Mouse (Mus musculus): ENCODE measurements around the gene Disp1. TPM values are rescaled to one million over a fixed set of nuclear protein-coding genes. Genes with fewer than 3 reads are reported as not detected.
A peak's percentile ranks its signal among the peaks of the same experiment; 100 is the strongest.

The Disp1 gene
- polyA plus RNA-seq, 1 experiment from 2014 or later, result 8.2 TPM

DNA sequence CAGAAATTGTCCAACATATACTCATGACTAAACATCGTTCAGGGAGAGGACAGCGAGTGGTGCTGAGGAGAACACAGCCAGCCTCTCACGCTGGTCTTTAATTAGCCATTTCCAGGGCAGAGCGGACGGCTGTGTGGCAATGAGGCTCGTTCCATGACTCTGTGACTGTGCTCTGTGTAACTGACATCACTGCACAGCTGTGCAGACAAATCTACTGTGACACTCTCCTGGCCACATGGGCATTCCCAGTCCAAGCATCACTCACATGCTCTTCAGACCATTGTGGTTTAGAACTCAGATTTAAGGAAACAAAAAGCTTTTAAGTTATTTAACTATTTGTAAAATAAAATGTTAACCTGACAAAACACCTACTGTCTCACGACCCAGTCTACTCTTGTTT is 62.1 kb downstream of the Disp1 start:
- H3K9ac ChIP-seq, result no peak overlapping the region
- H3K4me1 ChIP-seq, result no peaks in the 10 kb centered on the region
- 0 out of 2 replicates have a peak, but pooled peaks cover 4% of the 10 kb centered on the region for H3K36me3 ChIP-seq (ENCODE audit: poor library complexity, severe bottlenecking)
- no peak overlapping the region for H3K4me2 ChIP-seq
- H3K4me3 ChIP-seq, result no peak overlapping the region
- 67% methylated on average over 7 of the region's 7 CpGs for WGBS
- H3K27ac ChIP-seq, result no peak overlapping the region
- no peaks in the 10 kb centered on the region for H3K27me3 ChIP-seq
- H3K9me3 ChIP-seq (replicated peaks), result no peaks in the 10 kb centered on the region
- no peak for ATAC-seq

DNA sequence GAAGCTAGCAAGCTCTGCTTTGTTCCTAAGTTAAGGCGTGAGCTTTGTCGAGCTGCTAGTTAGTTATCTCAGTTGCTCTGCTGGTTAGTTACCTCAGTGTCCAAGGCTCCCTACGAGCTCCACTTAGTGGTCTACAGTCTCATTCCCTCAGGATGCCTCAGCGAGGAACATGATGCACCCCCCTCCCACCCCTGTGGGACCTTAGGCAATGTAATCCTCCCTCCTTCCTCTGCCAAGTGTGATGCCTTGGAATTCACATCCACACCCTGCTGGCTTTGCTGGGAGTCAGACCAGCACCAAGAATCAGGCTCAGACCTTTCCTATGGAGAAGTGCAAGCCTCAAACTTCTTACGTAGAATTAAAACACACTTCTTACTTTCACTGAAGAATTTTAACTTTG is 65.7 kb downstream of the Disp1 start:
- Histone ChIP-seq H3K4me2 (no peak overlapping the region), H3K9me3 (replicated peaks) (no peaks in the 10 kb centered on the region), H3K27me3 (no peaks in the 10 kb centered on the region), H3K36me3 (ENCODE audit: poor library complexity, severe bottlenecking) (0 out of 2 replicates have a peak, but pooled peaks cover 4% of the 10 kb centered on the region), H3K9ac (no peak overlapping the region), H3K27ac (no peak overlapping the region), H3K4me1 (peaks cover under 1% of the 10 kb centered on the region), H3K4me3 (no peak overlapping the region)
- 73% methylated on average over 5 of the region's 5 CpGs for WGBS
- no peak for ATAC-seq

DNA sequence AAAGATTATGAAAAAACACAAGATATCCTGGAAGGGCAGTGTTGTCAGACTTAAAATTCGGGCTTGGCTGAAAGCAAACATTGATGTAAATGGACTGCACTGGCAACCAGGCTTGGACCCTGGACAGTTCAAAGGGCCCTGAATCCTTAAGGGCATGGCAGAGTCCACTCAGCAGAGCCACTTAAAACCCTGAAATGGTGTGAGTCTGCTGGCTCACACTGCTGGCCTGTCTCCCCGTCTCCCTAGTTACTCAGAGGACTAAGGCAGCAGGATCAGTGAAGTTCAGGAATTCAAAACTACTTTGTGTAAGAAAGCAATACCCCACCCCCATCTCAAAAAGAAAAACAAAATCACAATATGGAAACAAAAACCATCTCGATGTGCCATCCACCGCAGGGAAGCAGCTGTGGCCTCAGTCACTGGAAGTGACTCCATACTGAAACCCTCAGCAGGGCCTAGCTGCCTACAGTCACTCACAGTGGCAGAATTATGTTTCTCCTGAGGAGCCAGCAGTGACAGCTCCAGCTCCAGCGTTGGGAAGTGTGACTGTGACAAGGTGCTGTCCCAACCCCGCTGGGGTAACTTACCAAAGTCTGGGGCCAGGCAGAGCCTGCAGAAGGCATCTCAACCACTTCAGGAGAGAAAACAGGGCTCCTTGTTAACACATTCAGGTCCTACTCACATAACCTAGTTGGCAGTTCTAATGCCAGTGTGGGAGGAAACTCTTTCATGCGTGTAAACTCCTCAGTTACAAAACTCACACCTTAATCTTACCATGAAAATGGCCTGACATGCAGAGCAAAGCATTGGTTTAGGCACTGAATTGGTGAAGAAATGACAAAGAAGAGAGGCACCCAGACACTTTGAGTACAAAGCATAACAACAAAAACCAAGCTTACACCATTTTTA is 66.8 kb downstream of the Disp1 start:
- Histone ChIP-seq H3K4me2 (no peak overlapping the region), H3K4me3 (no peak overlapping the region), H3K36me3 (ENCODE audit: poor library complexity, severe bottlenecking) (0 out of 2 replicates have a peak, but pooled peaks cover 4% of the 10 kb centered on the region), H3K27me3 (no peaks in the 10 kb centered on the region), H3K9me3 (replicated peaks) (no peaks in the 10 kb centered on the region), H3K27ac (no peak overlapping the region), H3K4me1 (peaks cover 11% of the 10 kb centered on the region), H3K9ac (no peak overlapping the region)
- 61% methylated on average over 7 of the region's 7 CpGs for whole genome bisulfite sequencing
- no peak for ATAC-seq

DNA sequence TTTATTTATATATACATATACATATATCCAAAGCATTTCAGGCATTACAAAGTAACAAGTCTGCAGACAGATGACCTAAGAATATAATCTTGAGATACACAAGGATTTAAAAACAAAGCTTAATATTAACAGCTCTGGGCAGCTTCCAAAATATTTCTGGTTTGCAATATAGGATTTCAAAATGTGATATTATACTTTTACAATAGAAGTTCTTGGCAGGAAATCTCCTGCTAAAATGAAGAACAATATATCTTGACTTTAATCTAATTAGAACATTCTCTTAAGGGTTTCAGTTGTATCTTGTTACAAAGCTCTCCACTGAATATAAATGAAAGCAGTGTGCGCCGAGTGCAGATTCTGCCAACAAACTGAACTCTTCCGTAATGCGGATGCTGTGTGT is 68.0 kb downstream of the Disp1 start:
- H3K36me3 ChIP-seq (ENCODE audit: poor library complexity, severe bottlenecking), result 0 out of 2 replicates have a peak, but pooled peaks cover 4% of the 10 kb centered on the region
- no peak overlapping the region for H3K4me3 ChIP-seq
- H3K4me2 ChIP-seq, result no peak overlapping the region
- H3K9ac ChIP-seq, result no peak overlapping the region
- H3K4me1 ChIP-seq, result peaks cover 13% of the 10 kb centered on the region
- H3K9me3 ChIP-seq (replicated peaks), result no peaks in the 10 kb centered on the region
- 96% methylated on average over 4 of the region's 4 CpGs for WGBS
- no peak overlapping the region for H3K27ac ChIP-seq
- H3K27me3 ChIP-seq, result no peaks in the 10 kb centered on the region
- no peak for ATAC-seq

DNA sequence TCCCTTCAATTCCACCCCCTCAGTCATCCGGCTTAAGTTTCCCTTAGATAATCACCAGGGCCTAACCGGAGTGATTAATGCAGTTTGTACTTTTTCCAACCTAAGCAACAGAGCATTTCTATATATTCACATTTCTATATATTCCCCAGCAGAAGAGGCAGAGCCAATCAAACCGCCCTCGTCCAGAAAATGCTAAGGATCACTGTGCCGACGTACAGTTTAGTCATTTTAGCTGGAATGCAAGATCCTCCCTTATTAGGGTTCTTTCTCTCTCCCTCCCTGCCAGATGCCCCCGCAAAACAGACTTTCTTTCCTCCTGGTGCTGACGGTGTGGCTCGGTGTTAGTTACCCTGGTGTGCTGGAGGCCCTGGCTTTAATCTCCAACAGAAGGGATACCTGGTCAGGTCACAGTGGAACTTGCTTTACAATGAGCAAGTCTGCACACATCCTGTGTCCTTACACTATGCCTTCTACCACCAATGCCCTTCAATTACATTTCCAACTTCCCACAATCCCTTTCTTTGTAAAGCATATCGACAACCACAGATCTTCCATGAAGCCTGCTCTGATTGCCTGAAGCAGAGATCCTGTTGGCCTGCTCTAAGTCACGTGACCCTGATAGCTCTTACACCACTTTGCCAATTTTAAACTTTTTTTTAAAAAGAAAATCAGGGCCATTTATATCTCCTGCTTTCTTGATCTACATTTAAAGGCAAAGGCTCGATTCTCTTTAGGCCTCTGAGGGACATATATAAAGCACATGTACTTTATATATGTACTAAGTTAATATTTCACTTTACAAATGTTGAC is 69.6 kb downstream of the Disp1 start:
- H3K36me3 ChIP-seq (ENCODE audit: poor library complexity, severe bottlenecking), result no peaks in the 10 kb centered on the region
- H3K27me3 ChIP-seq, result no peaks in the 10 kb centered on the region
- H3K9ac ChIP-seq, result no peak overlapping the region
- ATAC-seq, result no peak
- no peaks in the 10 kb centered on the region for H3K9me3 ChIP-seq (replicated peaks)
- 88% methylated on average over 12 of the region's 12 CpGs for WGBS
- no peak overlapping the region for H3K4me3 ChIP-seq
- H3K4me2 ChIP-seq, result no peak overlapping the region
- H3K27ac ChIP-seq, result no peak overlapping the region
- peaks cover 24% of the 10 kb centered on the region for H3K4me1 ChIP-seq

DNA sequence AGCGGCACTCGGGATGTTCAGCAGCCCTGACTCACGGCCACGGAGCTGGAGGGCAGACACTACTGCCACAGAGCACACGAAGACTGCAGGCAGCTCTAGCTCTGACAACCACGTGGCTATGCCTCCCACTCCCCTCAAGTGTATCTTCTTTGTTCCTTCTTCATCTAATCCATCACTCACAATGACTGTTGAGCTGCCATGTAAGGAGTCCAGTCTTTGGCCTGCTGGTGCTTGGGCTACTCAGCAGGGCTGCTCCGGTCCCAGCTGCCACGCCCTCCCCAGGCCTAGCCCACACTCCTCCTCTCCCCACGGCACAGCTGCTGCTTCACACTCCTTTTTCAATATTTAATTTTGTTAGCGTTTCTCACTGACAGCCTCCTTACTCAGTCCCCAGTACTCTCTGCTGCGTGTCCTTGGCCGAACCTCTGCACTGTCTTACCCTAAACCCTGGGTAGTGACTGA is 70.9 kb downstream of the Disp1 start:
- H3K9ac ChIP-seq, result no peak overlapping the region
- no peak overlapping the region for H3K27ac ChIP-seq
- no peak overlapping the region for H3K4me2 ChIP-seq
- no peaks in the 10 kb centered on the region for H3K27me3 ChIP-seq
- peaks cover 25% of the 10 kb centered on the region for H3K4me1 ChIP-seq
- H3K36me3 ChIP-seq (ENCODE audit: poor library complexity, severe bottlenecking), result no peaks in the 10 kb centered on the region
- no peak overlapping the region for H3K4me3 ChIP-seq
- peak; percentile 57; the same call in 1 of the 2 replicates for ATAC-seq
- no peaks in the 10 kb centered on the region for H3K9me3 ChIP-seq (replicated peaks)
- 51% methylated on average over 12 of the region's 12 CpGs for WGBS

DNA sequence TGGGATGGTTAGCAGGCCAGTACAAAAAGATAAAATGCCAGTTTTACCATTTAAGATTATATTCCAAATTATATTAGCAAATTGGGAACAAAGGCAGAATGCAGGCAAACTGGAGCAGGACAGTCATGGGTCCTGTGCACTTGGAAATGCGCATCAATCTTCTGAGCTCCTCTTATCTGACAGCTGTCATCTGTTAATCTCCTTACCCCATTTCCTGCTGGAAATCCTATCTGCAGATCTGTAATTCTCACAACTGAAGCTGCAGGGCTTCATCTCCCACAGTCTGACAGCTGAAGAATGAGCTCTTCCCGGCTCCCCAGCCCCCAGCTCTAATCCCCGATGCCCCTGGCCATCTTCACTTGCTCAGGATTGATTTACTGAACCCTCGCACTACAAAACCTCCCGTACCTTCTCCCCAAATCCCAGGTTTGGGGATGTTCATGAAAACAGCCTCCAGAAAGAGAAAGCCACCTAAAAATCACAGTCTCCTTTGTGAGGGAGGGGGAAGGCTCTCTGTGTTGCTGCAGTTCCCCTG is 71.7 kb downstream of the Disp1 start:
- WGBS, result 58% methylated on average over 5 of the region's 5 CpGs

DNA sequence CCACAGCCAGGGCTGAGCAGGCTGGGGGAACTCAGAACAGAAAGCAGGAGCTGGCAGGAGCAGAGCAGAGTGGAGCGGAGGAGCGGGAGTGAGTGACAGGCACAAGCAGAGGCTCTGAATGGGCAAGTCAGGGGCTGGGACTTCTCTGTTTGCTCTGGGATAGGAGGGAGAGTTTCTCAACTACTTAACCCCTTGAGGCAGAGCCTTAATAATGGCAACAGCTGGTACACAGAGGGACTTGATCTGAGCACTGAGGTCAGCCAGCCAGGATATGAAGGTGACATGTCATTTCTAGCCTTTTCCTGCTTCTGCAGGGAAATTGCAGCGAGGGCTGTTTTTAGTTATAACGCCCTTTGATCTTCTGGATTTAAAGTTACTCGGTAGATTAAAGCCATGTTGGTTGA is 73.9 kb downstream of the Disp1 start:
- 27% methylated on average over 5 of the region's 5 CpGs for WGBS
- no peak overlapping the region for H3K27ac ChIP-seq
- no peak overlapping the region for H3K4me2 ChIP-seq
- no peaks in the 10 kb centered on the region for H3K36me3 ChIP-seq (ENCODE audit: poor library complexity, severe bottlenecking)
- H3K27me3 ChIP-seq, result no peaks in the 10 kb centered on the region
- 0 out of 2 replicates have a peak overlapping the region, but pooled peaks have one; percentile 22 for H3K9ac ChIP-seq
- peaks cover 32% of the 10 kb centered on the region for H3K4me1 ChIP-seq
- ATAC-seq, result peak; percentile 88
- no peaks in the 10 kb centered on the region for H3K9me3 ChIP-seq (replicated peaks)
- H3K4me3 ChIP-seq, result no peak overlapping the region

More for the DNA sequence above, 71.7 kb downstream of the Disp1 start:
- ATAC-seq, result no peak
- Histone ChIP-seq H3K4me3 (no peak overlapping the region), H3K36me3 (ENCODE audit: poor library complexity, severe bottlenecking) (no peaks in the 10 kb centered on the region), H3K9me3 (replicated peaks) (no peaks in the 10 kb centered on the region), H3K4me1 (peaks cover 29% of the 10 kb centered on the region), H3K9ac (no peak overlapping the region), H3K27me3 (no peaks in the 10 kb centered on the region), H3K4me2 (no peak overlapping the region), H3K27ac (no peak overlapping the region)

DNA sequence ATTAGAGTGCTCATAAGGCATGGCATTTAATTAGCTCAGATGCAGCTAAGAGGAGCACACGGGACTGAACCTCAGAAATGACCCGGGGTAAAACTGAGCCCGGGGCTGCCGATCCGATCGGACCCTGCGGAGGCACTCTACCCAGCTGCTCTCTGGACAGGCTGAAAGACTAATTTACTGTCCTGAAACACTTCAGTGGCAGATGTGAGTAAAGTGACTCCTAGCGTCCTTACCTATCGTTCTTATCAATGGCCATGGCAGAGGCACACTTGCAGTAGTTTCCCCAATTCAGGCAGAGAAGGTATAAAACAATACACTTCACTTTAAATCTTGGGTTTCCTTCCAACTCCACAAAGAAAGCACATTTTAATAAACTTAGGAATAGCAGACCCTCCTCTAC is 74.5 kb downstream of the Disp1 start:
- no peak overlapping the region for H3K4me3 ChIP-seq
- no peaks in the 10 kb centered on the region for H3K9me3 ChIP-seq (replicated peaks)
- H3K4me2 ChIP-seq, result no peak overlapping the region; the same call in 1 of the 2 replicates
- H3K4me1 ChIP-seq, result peaks cover 35% of the 10 kb centered on the region
- 18% methylated on average over 9 of the region's 9 CpGs for WGBS
- H3K27me3 ChIP-seq, result no peaks in the 10 kb centered on the region
- H3K27ac ChIP-seq, result no peak overlapping the region
- no peak overlapping the region for H3K9ac ChIP-seq
- no peak for ATAC-seq
- H3K36me3 ChIP-seq (ENCODE audit: poor library complexity, severe bottlenecking), result no peaks in the 10 kb centered on the region

DNA sequence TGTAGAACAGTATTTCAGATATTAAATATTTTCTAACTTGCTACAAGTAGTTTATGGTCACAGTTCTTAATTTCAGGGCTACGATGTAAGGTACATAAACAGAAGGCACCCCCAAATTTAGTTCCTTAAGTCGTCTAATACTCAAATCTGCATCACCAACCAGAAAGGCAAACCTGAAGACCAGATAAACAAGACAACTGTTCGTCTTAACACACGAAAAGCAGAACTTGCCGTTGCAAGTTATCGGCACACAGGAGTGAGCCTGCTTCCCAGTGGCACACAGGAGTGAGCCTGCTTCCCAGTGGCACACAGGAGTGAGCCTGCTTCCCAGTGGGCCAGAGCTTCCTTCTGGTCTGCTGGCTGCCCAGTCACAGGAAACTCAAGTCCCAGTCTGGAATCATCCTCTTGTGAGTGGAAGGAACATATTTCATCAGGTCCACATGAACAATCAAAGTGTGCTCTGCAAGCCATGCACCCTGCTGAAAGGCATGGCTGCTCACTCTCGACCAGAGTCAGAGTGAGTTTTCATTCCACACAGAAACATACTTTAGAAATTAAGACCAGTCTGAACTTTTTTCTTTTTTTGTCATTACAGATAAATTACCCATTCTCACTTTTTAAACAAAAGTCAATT is 75.1 kb downstream of the Disp1 start:
- 79% methylated on average over 7 of the region's 7 CpGs for WGBS
- ATAC-seq, result no peak
- no peaks in the 10 kb centered on the region for H3K36me3 ChIP-seq (ENCODE audit: poor library complexity, severe bottlenecking)
- no peaks in the 10 kb centered on the region for H3K27me3 ChIP-seq
- no peak overlapping the region for H3K4me2 ChIP-seq
- H3K9me3 ChIP-seq (replicated peaks), result no peaks in the 10 kb centered on the region
- H3K4me3 ChIP-seq, result no peak overlapping the region
- H3K9ac ChIP-seq, result no peak overlapping the region
- peaks cover 40% of the 10 kb centered on the region for H3K4me1 ChIP-seq
- no peak overlapping the region for H3K27ac ChIP-seq

DNA sequence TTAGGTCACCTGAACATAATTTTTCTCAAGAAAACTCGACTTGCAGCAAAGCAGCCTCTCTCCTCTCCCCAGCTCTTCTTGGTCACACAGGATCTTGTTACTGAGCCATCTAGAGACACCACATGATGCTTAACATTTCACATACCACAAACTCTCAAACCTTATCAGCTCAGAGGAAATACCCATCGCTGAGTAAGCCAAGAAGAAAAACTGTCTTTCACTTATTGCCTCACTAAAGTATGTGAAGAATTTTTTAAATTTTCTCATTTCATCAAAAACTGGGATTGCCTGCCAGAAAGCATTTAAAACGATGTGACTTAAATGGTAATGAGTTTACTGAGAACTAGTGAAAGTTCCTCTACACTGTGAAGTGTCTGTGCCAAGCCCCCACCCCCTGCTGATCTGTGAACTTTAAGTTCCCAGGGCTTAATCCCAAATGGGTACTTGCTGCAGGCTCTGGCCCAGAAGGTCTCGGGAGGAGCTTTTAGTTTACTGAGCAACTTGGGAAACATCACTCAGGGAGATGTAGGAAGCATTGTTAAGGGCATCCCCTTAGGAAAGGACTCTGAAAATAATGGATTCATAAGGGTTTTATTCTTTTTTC is 76.6 kb downstream of the Disp1 start:
- H3K4me1 ChIP-seq, result peaks cover 41% of the 10 kb centered on the region
- H3K36me3 ChIP-seq (ENCODE audit: poor library complexity, severe bottlenecking), result no peaks in the 10 kb centered on the region
- no peaks in the 10 kb centered on the region for H3K27me3 ChIP-seq
- no peak overlapping the region for H3K9ac ChIP-seq
- no peak overlapping the region for H3K4me3 ChIP-seq
- no peak for ATAC-seq
- no peaks in the 10 kb centered on the region for H3K9me3 ChIP-seq (replicated peaks)
- no peak overlapping the region for H3K27ac ChIP-seq
- no peak overlapping the region for H3K4me2 ChIP-seq
- 19% methylated on average over 4 of the region's 4 CpGs for WGBS

All from forebrain, embryonic 13.5 days (tissue).